Mouse (Mus musculus) ES-Bruce4 (cell line): Measurements from ENCODE around the gene Armc5. TPM values are rescaled to one million over a fixed set of nuclear protein-coding genes. Genes with fewer than 3 reads are reported as not detected.

Experiments
- H3K27ac ChIP-seq: 2 replicates; pipeline ENCODE4 v1.5.1; 2012; ENCODE audit warnings: low read length, inconsistent platforms; ENCODE audit not compliant: insufficient read depth
- H3K27me3 ChIP-seq: 2 replicates; pipeline ENCODE4 v1.6.1; 2012; ENCODE audit warnings: mild to moderate bottlenecking, low read length, inconsistent platforms; ENCODE audit not compliant: control insufficient read depth, poor library complexity, insufficient read depth, severe bottlenecking
- H3K36me3 ChIP-seq: 2 replicates; pipeline ENCODE4 v1.6.1; 2012; ENCODE audit warnings: inconsistent platforms, mild to moderate bottlenecking, low read length, moderate library complexity; ENCODE audit not compliant: control insufficient read depth, poor library complexity, insufficient read depth, severe bottlenecking
- H3K4me1 ChIP-seq: one replicate; pipeline ENCODE4 v1.8.1; 2011; ENCODE audit warnings: low read length; ENCODE audit not compliant: control insufficient read depth, insufficient read depth
- H3K4me3 ChIP-seq: 2 replicates; pipeline ENCODE4 v1.5.1; 2011; ENCODE audit warnings: low read depth, mild to moderate bottlenecking, low read length
- H3K9ac ChIP-seq: 2 replicates; pipeline ENCODE4 v1.6.1; 2012; ENCODE audit warnings: low read depth, mild to moderate bottlenecking, inconsistent platforms; ENCODE audit not compliant: poor library complexity, severe bottlenecking
- H3K9me3 ChIP-seq: replicated peaks from 2 replicates; pipeline ENCODE4 v1.6.1; 2012; ENCODE audit warnings: mild to moderate bottlenecking, low read length, inconsistent platforms; ENCODE audit not compliant: control insufficient read depth, poor library complexity, insufficient read depth, severe bottlenecking
- CTCF ChIP-seq: IDR thresholded peaks from one replicate; pipeline ENCODE4 v1.8.1; 2011; ENCODE audit warnings: low read depth, low read length
- EP300 ChIP-seq: IDR thresholded peaks from 2 replicates; pipeline ENCODE4 v1.6.1; 2011; ENCODE audit warnings: low read depth, low read length; ENCODE audit not compliant: insufficient read depth
- POLR2A ChIP-seq: IDR thresholded peaks from one replicate; pipeline ENCODE4 v1.8.1; 2011; ENCODE audit warnings: low read length; ENCODE audit not compliant: insufficient read depth
- polyA plus RNA-seq: library from polyadenylated mRNA; stranded (reverse); fragments of >200 nt; gene quantifications from 2 replicates; pipeline ENCODE4 v1.2.4, GENCODE M21; 2011; ENCODE audit warnings: low read depth; ENCODE audit not compliant: missing spikeins, insufficient read depth, insufficient read length

Gene Armc5
- polyA plus RNA-seq, 1 experiment, result 3.0 TPM

GRCm38 (mm10) chr7:128248081-128249042, 11.2 kb downstream of the Armc5 start:
- H3K9ac ChIP-seq, result no peak overlapping the region
- H3K36me3 ChIP-seq, result no peaks in the 10 kb centered on the region
- H3K9me3 ChIP-seq, result no peaks in the 10 kb centered on the region
- no peak overlapping the region for H3K4me3 ChIP-seq
- TF ChIP-seq POLR2A (no peak), EP300 (no peak), CTCF (no peak)
- H3K27ac ChIP-seq, result no peak overlapping the region
- H3K4me1 ChIP-seq, result no peaks in the 10 kb centered on the region
- no peaks in the 10 kb centered on the region; the same call in 1 of the 2 replicates for H3K27me3 ChIP-seq

GRCm38 (mm10) chr7:128249998-128250397, 12.9 kb downstream of the Armc5 start:
- Histone ChIP-seq H3K4me3 (no peak overlapping the region), H3K27me3 (no peaks in the 10 kb centered on the region; the same call in 1 of the 2 replicates), H3K4me1 (no peaks in the 10 kb centered on the region), H3K36me3 (no peaks in the 10 kb centered on the region), H3K9ac (no peak overlapping the region), H3K27ac (no peak overlapping the region), H3K9me3 (no peaks in the 10 kb centered on the region)
- TF ChIP-seq POLR2A, result no peak

GRCm38 (mm10) chr7:128251946-128252345, 14.8 kb downstream of the Armc5 start:
- H3K9ac ChIP-seq, result no peak overlapping the region
- H3K4me1 ChIP-seq, result no peaks in the 10 kb centered on the region
- no peak overlapping the region; the same call in 1 of the 2 replicates for H3K4me3 ChIP-seq
- no peak overlapping the region for H3K27ac ChIP-seq
- TF ChIP-seq EP300 (no peak), CTCF (no peak), POLR2A (no peak)
- H3K9me3 ChIP-seq, result no peaks in the 10 kb centered on the region
- no peaks in the 10 kb centered on the region for H3K36me3 ChIP-seq
- no peaks in the 10 kb centered on the region; the same call in 1 of the 2 replicates for H3K27me3 ChIP-seq

DNA sequence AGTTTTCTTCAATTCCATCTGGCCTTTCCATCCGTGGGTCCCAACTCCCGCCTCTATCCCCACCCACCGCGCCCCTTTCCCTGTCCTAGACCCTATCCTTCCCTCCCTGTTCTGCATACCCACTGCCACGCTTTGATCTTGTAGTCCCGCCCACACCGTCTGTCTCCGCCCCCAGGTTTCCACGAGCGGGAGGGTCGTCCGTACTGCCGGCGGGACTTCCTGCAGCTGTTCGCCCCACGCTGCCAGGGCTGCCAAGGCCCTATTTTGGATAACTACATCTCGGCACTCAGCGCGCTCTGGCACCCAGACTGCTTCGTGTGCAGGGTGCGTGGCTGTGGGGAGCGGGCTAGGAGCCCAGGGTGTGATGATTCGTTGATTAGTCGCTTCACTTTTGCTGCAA, 15.5 kb downstream of the Armc5 start:
- no peak overlapping the region for H3K27ac ChIP-seq
- no peak for TF ChIP-seq POLR2A
- no peak for TF ChIP-seq CTCF
- TF ChIP-seq EP300, result no peak
- peak overlapping the region; percentile 45 for H3K4me3 ChIP-seq
- no peaks in the 10 kb centered on the region; the same call in 1 of the 2 replicates for H3K27me3 ChIP-seq
- no peaks in the 10 kb centered on the region for H3K4me1 ChIP-seq
- no peak overlapping the region for H3K9ac ChIP-seq
- no peaks in the 10 kb centered on the region for H3K36me3 ChIP-seq
- no peaks in the 10 kb centered on the region for H3K9me3 ChIP-seq

- Histone ChIP-seq H3K4me3 (no peak overlapping the region), H3K9ac (no peak overlapping the region), H3K36me3 (no peaks in the 10 kb centered on the region), H3K27me3 (no peaks in the 10 kb centered on the region; the same call in 1 of the 2 replicates), H3K9me3 (no peaks in the 10 kb centered on the region), H3K27ac (no peak overlapping the region), H3K4me1 (no peaks in the 10 kb centered on the region)
- TF ChIP-seq POLR2A, result no peak
- TF ChIP-seq EP300, result no peak
- no peak for TF ChIP-seq CTCF
Measured at GRCm38 (mm10) chr7:128254978-128255377, 17.8 kb downstream of the Armc5 start.

DNA sequence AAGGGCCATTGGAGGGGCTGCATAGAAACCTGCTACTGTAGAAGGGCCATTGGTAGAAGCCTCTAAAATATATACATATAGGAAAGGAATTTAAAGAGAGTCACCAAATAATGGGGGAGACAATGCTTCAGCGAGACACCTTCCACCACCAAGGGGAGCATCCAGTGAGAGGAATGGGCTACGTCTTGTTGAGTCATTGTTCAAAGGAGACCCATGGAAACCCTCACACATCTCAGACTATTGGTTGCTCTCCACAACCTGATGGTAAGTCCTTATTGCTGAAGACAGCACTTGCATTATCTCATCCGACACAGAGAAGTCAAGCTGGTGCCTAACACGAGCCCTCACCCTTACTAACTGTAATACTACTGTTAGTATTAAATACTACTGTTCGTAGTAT, 18.6 kb downstream of the Armc5 start:
- no peaks in the 10 kb centered on the region for H3K36me3 ChIP-seq
- no peaks in the 10 kb centered on the region for H3K9me3 ChIP-seq
- H3K9ac ChIP-seq, result no peak overlapping the region
- no peak overlapping the region for H3K4me3 ChIP-seq
- no peak for TF ChIP-seq CTCF
- no peak for TF ChIP-seq EP300
- no peak for TF ChIP-seq POLR2A
- no peaks in the 10 kb centered on the region for H3K4me1 ChIP-seq
- H3K27me3 ChIP-seq, result no peaks in the 10 kb centered on the region
- no peak overlapping the region for H3K27ac ChIP-seq
